Mouse (Mus musculus) effector memory CD4-positive, alpha-beta T cell, adult 5 months (primary cell): ENCODE data around the gene Gm3893. TPM values are rescaled to one million over a fixed set of nuclear protein-coding genes. Genes with fewer than 3 reads are reported as not detected.

Source experiments
- polyA plus RNA-seq: library from polyadenylated mRNA; unstranded; fragments of 100-300 nt; shearing (Covaris generic); gene quantifications from one replicate; pipeline ENCODE4 v1.2.1, GENCODE M21; 2017

Gene Gm3893
- not detected for polyA plus RNA-seq

GRCm38 (mm10) chr4:42090907-42091306 is at the start of gene Gm3893:
TSS of gene Gm3893 (plus strand) at chr4:42091207.

DNA sequence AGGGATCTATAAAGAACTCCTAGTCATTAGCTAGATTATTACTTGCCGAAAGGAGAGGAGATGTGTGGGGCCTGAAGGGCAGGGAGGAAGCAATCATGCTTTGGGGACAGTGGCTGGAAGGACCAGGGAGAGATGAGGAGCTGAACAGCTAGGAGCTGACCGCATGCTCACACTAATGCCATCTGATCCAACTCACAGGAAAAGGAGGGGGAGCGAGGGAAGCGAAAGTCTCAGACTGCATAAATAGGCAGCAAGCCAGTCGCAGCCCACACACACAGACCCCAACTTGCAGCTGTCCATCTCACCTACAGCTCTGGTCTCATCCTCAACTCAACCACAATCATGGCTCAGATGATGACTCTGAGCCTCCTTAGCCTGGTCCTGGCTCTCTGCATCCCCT is 23.5 kb downstream of the Gm3893 start, which contains the start of gene Gm13304:
Gene Gm13304 (plus strand): TSS at position 301 of the 400 bp plus-strand sequence.

Other genes starting within 250 kb of the Gm3893 start
- not detected for gene Gm21541, start 187.6 kb upstream of the Gm3893 start, polyA plus RNA-seq
- gene Gm20878, start 149.6 kb upstream of the Gm3893 start, polyA plus RNA-seq = 0.92 TPM
- gene Fam205a4, start 125.1 kb upstream of the Gm3893 start, polyA plus RNA-seq = not detected
- gene Gm21093, start 56.5 kb upstream of the Gm3893 start, polyA plus RNA-seq = not detected
- gene Gm13304, start 23.6 kb downstream of the Gm3893 start, polyA plus RNA-seq = not detected
- not detected for gene Gm13306, start 62.2 kb downstream of the Gm3893 start, polyA plus RNA-seq
- not detected for gene Gm13305, start 77.4 kb downstream of the Gm3893 start, polyA plus RNA-seq
- gene Gm10600, start 149.4 kb downstream of the Gm3893 start, polyA plus RNA-seq = not detected
- gene Ccl21b, start 164.6 kb downstream of the Gm3893 start, polyA plus RNA-seq = not detected
- not detected for gene Gm21953, start 203.1 kb downstream of the Gm3893 start, polyA plus RNA-seq
- not detected for gene Fam205a3, start 227.1 kb downstream of the Gm3893 start, polyA plus RNA-seq